Mouse (Mus musculus) lung, embryonic 15.5 days (tissue): ENCODE results near the gene Rac3. TPM values are rescaled to one million over a fixed set of nuclear protein-coding genes. Genes with fewer than 3 reads are reported as not detected.

Experiments
- ATAC-seq: fragments of 200-750 bp; cut with Nextera tagmentation; 2 replicates; pipeline ENCODE4 v1.8.0; 2017; ENCODE audit warnings: moderate number of reproducible peaks, borderline replicate concordance; ENCODE audit not compliant: low FRiP score, low TSS enrichment; ENCODE audit errors: extremely low read depth
- H3K27ac ChIP-seq: fragments of 300-500 bp; sonication (generic); 2 replicates; pipeline ENCODE4 v1.5.1; 2015; ENCODE audit warnings: moderate library complexity, mild to moderate bottlenecking, inconsistent platforms
- H3K27me3 ChIP-seq: fragments of 300-500 bp; sonication (generic); 2 replicates; pipeline ENCODE4 v1.6.1; 2015; ENCODE audit warnings: inconsistent platforms
- H3K36me3 ChIP-seq: fragments of 300-500 bp; sonication (generic); 2 replicates; pipeline ENCODE4 v1.6.1; 2015; ENCODE audit warnings: inconsistent platforms
- H3K4me1 ChIP-seq: fragments of 300-500 bp; sonication (generic); 2 replicates; pipeline ENCODE4 v1.6.1; 2015; ENCODE audit warnings: inconsistent platforms
- H3K4me2 ChIP-seq: fragments of 300-500 bp; sonication (generic); 2 replicates; pipeline ENCODE4 v1.6.1; 2015; ENCODE audit warnings: inconsistent platforms, mild to moderate bottlenecking, moderate library complexity
- H3K4me3 ChIP-seq: fragments of 300-500 bp; sonication (generic); 2 replicates; pipeline ENCODE4 v1.5.1; 2015; ENCODE audit warnings: mild to moderate bottlenecking, inconsistent platforms
- H3K9ac ChIP-seq: fragments of 300-500 bp; sonication (generic); 2 replicates; pipeline ENCODE4 v1.6.1; 2015; ENCODE audit warnings: inconsistent platforms
- H3K9me3 ChIP-seq: fragments of 300-500 bp; sonication (generic); 2 replicates; pipeline ENCODE4 v1.6.1; 2016; ENCODE audit warnings: inconsistent platforms
- WGBS: fragments of 180-500 bp; shearing (Covaris S2); methylation state at CpG from one replicate; pipeline ENCODE4 v1.1.7; 2015; 5-methylcytosine and 5-hydroxymethylcytosine counted together
- polyA plus RNA-seq: library from polyadenylated mRNA; unstranded; fragments of >200 nt; fragmentation: Nextera tagmentation; extraction: Ambion mirVana; gene quantifications from 2 replicates; pipeline ENCODE4 v1.2.1, GENCODE M21; 2015

Rac3 gene
- polyA plus RNA-seq, 1 experiment from 2014 or later: 54.9 TPM

DNA sequence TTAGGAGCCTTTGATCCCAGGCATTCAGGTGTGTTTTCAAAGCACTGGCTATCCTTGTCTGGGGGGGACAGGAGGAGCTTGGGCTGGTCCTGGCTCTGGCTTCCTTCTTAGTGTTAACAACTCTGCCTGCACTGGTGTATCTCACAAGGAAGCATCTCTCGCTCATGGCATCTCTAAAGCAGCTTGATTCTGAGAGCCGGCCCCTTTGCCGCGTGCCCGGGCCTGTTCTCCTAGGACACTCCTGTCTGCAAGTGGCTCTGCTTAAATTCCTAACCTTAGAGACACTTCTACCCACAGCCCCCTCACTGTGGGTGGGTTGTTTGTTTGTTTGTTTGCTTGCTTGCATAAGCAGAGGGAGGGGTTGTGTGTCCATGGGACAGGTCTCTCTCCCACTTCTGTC is 13.3 kb upstream of the Rac3 start:
- 31% methylated on average over 5 of the region's 5 CpGs for whole genome bisulfite sequencing
- Histone ChIP-seq H3K9ac (no peak overlapping the region), H3K27me3 (no peaks in the 10 kb centered on the region), H3K4me3 (no peak overlapping the region), H3K36me3 (peaks cover 5% of the 10 kb centered on the region; the same call in 1 of the 2 replicates), H3K27ac (no peak overlapping the region; the same call in 1 of the 2 replicates), H3K9me3 (no peaks in the 10 kb centered on the region), H3K4me1 (peaks cover 68% of the 10 kb centered on the region), H3K4me2 (no peak overlapping the region)
- no peak for ATAC-seq

GRCm38 (mm10) chr11:120709551-120709950 is 11.7 kb upstream of the Rac3 start:
- Histone ChIP-seq H3K9ac (no peak overlapping the region; the same call in 1 of the 2 replicates), H3K27ac (no peak overlapping the region)
- 43% methylated on average over 2 of the region's 2 CpGs for WGBS

GRCm38 (mm10) chr11:120710672-120711071 is 10.6 kb upstream of the Rac3 start:
- WGBS: 65% methylated on average over 5 of the region's 5 CpGs
- no peak overlapping the region for H3K4me3 ChIP-seq
- no peak overlapping the region for H3K27ac ChIP-seq
- H3K36me3 ChIP-seq: peaks cover 3% of the 10 kb centered on the region; the same call in 1 of the 2 replicates
- peaks cover 55% of the 10 kb centered on the region for H3K4me1 ChIP-seq
- H3K9me3 ChIP-seq: no peaks in the 10 kb centered on the region
- H3K4me2 ChIP-seq: no peak overlapping the region
- no peak overlapping the region for H3K9ac ChIP-seq
- no peak for ATAC-seq
- H3K27me3 ChIP-seq: no peaks in the 10 kb centered on the region

More at GRCm38 (mm10) chr11:120709551-120709950, 11.7 kb upstream of the Rac3 start:
- H3K4me2 ChIP-seq: no peak overlapping the region
- H3K27me3 ChIP-seq: no peaks in the 10 kb centered on the region
- no peak for ATAC-seq
- H3K9me3 ChIP-seq: no peaks in the 10 kb centered on the region
- H3K4me1 ChIP-seq: peaks cover 60% of the 10 kb centered on the region
- H3K4me3 ChIP-seq: no peak overlapping the region
- no peaks in the 10 kb centered on the region for H3K36me3 ChIP-seq

GRCm38 (mm10) chr11:120711980-120712604 is 9.2 kb upstream of the Rac3 start:
- 56% methylated on average over 8 of the region's 8 CpGs for WGBS
- 0 out of 2 replicates have a peak overlapping the region, but pooled peaks have one; percentile 55 for H3K9ac ChIP-seq
- no peaks in the 10 kb centered on the region for H3K27me3 ChIP-seq
- no peak for ATAC-seq
- peaks cover 10% of the 10 kb centered on the region; the same call in 1 of the 2 replicates for H3K36me3 ChIP-seq
- H3K4me3 ChIP-seq: peak overlapping the region; percentile 58; the same call in 1 of the 2 replicates
- H3K9me3 ChIP-seq: no peaks in the 10 kb centered on the region
- peak overlapping the region; percentile 94 for H3K4me2 ChIP-seq
- peaks cover 42% of the 10 kb centered on the region for H3K4me1 ChIP-seq
- H3K27ac ChIP-seq: no peak overlapping the region

DNA sequence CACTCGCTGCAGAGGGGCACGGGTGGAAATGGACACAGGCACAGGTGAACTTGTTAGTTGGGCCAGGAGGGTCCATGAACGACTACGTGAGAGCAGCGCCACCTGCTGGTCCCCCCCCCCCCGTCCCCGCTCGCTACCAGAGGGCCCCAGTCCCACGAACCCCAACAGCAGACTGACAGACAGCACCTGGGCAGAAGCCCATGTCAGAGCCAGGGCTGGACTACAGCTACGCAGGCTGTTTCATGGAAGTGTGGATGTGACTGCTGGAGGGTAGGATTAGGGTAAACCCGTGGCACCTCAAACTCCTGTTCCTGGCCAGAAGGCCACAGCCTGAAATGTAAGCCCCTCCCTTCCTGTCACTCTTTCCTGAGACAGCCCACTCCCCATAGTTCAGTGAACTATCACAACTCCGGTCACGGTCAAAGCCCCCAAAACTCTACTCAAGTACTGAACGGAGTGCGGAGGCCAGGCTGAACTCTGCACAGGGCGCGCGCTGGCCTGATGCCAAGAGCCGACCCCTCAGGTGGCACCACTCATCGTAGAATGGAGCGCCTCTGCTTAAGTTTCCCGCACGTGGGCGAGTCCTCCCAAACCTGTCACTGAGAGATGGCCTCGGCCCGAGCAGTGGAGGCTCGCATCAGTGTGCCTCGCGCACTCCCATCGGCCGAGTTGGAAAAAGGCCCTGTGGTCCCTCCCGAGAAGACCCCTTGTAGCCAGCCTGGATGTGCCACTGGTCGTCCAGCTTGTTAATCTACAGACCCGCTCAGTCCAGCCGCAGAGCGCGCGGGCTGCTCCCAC is 8.3 kb upstream of the Rac3 start:
- peak overlapping the region; percentile 73 for H3K27ac ChIP-seq
- WGBS: under 1% methylated on average over 38 of the region's 38 CpGs
- ATAC-seq: peak; percentile 32
- H3K4me1 ChIP-seq: peaks cover 35% of the 10 kb centered on the region
- peaks cover 18% of the 10 kb centered on the region; the same call in 1 of the 2 replicates for H3K36me3 ChIP-seq
- no peaks in the 10 kb centered on the region for H3K9me3 ChIP-seq
- H3K9ac ChIP-seq: peak overlapping the region; percentile 55
- no peaks in the 10 kb centered on the region for H3K27me3 ChIP-seq
- H3K4me2 ChIP-seq: peak overlapping the region; percentile 94
- peak overlapping the region; percentile 58 for H3K4me3 ChIP-seq

DNA sequence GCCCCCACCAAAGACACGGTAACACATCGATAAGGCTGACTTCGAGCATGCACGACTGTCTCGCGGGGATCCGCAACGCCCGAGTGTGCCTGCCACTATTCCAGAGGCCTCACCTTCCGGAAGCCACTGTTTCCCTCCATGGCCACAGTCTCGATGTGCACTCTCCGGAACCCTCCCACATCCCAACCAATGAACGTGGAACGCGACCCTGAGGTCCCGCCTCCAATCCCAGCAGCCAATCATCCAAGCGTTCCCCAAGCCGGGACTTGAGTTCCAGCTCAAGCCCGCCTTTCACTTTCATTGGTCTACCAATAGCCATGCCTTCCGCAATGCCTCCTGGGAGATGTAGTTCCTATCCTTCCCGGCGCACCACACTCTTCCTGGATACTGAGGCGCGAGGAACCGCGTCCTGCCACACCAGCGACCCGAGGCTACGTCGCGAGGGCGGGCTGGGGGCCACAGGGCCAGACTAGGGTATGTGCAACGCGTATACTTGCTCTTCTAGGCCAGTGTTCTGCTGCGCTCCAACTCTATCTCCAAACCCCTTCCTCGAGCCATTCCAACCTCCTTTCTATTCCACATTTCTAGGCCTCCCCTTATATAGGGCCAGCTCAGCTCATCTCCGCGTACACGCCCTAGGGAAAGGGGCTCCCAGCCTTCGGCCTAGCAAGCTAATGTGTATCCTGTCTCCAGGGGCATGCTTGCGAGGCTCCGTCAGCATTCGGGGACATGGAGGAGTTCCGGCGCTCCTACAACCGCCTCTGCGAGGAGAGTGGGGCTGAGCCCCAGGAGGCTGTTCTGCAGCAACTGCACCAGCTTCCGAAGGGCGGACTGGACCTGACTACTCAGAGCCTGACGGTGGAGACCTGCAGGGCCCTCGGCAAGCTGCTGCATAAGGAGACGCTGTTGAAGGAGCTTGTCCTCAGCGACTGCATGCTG is 7.4 kb upstream of the Rac3 start, which contains the start of the genes Cenpx and Lrrc45:
TSS of gene Cenpx (minus strand) at position 159 of the 939 bp plus-strand sequence.
TSS of gene Lrrc45 (plus strand) at position 346 of the 939 bp plus-strand sequence.
- Histone ChIP-seq H3K4me3 (peak within 1 kb of the TSS; percentile 58), H3K4me2 (peak within 1 kb of the TSS; percentile 94), H3K9me3 (no peaks in the 10 kb centered on the region), H3K27ac (peak within 1 kb of the TSS; percentile 73), H3K27me3 (no peaks in the 10 kb centered on the region), H3K9ac (peak within 1 kb of the TSS; percentile 66), H3K36me3 (peaks cover 26% of the 10 kb centered on the region), H3K4me1 (peaks cover 33% of the 10 kb centered on the region)
- WGBS: 2% methylated on average over 53 of the region's 53 CpGs
- ATAC-seq: peak; percentile 95

GRCm38 (mm10) chr11:120714546-120714945 is 6.7 kb upstream of the Rac3 start:
- H3K4me3 ChIP-seq: peak overlapping the region; percentile 58
- no peak overlapping the region for H3K27ac ChIP-seq
- 28% methylated on average over 10 of the region's 10 CpGs for WGBS
- peaks cover 29% of the 10 kb centered on the region for H3K36me3 ChIP-seq
- no peak for ATAC-seq
- H3K9me3 ChIP-seq: no peaks in the 10 kb centered on the region
- peak overlapping the region; percentile 94 for H3K4me2 ChIP-seq
- peak overlapping the region; percentile 66 for H3K9ac ChIP-seq
- peaks cover 27% of the 10 kb centered on the region for H3K4me1 ChIP-seq
- no peaks in the 10 kb centered on the region for H3K27me3 ChIP-seq

DNA sequence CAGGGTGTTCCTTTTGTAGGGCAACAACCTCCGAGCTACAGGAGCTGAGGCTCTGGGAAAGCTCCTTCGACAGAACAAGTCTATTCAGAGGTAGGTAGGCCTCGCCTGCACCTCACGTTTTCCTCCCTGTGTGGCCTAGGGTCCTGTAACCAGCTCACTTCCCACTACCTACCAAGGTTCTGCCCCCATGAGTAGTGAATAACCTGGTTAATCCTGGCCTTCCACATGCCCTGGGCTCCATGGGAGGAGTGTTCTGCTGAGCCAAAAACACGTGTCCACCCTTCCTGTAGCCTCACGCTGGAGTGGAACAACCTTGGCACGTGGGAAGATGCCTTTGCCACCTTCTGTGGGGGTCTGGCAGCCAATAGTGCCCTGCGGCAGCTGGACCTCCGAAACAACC is 6.1 kb upstream of the Rac3 start:
- WGBS: 85% methylated on average over 9 of the region's 9 CpGs
- peak overlapping the region; percentile 66; the same call in 1 of the 2 replicates for H3K9ac ChIP-seq
- H3K9me3 ChIP-seq: no peaks in the 10 kb centered on the region
- H3K4me1 ChIP-seq: peaks cover 25% of the 10 kb centered on the region
- peaks cover 34% of the 10 kb centered on the region for H3K36me3 ChIP-seq
- H3K4me3 ChIP-seq: no peak overlapping the region; the same call in 1 of the 2 replicates
- H3K27me3 ChIP-seq: no peaks in the 10 kb centered on the region
- no peak overlapping the region for H3K27ac ChIP-seq
- no peak for ATAC-seq
- H3K4me2 ChIP-seq: peak overlapping the region; percentile 94; the same call in 1 of the 2 replicates

DNA sequence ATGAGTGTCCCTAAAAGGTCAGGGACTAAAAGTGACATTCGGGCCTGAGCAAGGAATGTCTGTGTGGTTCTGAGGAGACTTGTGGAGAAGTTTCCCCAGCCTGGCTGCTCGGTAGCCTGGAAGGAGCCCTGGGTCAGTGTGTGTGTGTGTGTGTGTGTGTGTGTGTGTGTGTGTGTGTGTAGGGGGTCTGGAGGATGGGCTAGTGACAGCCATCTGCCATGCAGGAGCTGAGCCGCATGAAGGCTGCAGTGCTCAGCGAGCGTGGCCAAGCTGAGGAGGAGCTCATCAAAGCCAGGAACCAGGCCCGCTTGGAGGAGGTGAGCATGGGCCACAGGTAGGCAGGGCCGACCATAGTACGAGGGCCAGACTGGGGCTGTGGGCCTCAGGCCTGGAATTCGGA is 2.0 kb upstream of the Rac3 start:
- H3K27me3 ChIP-seq: peaks cover 5% of the 10 kb centered on the region; the same call in 1 of the 2 replicates
- H3K4me3 ChIP-seq: no peak overlapping the region
- no peak overlapping the region for H3K27ac ChIP-seq
- WGBS: 85% methylated on average over 9 of the region's 9 CpGs
- no peaks in the 10 kb centered on the region for H3K9me3 ChIP-seq
- H3K4me2 ChIP-seq: no peak overlapping the region
- H3K36me3 ChIP-seq: peaks cover 34% of the 10 kb centered on the region
- H3K9ac ChIP-seq: no peak overlapping the region
- H3K4me1 ChIP-seq: peaks cover 29% of the 10 kb centered on the region
- no peak for ATAC-seq

- Histone ChIP-seq H3K4me2 (no peak overlapping the region; the same call in 1 of the 2 replicates), H3K27me3 (peaks cover 5% of the 10 kb centered on the region; the same call in 1 of the 2 replicates), H3K36me3 (peaks cover 34% of the 10 kb centered on the region), H3K9ac (no peak overlapping the region), H3K4me3 (no peak overlapping the region), H3K4me1 (peaks cover 23% of the 10 kb centered on the region), H3K27ac (no peak overlapping the region), H3K9me3 (no peaks in the 10 kb centered on the region)
- no peak for ATAC-seq
- 87% methylated on average over 13 of the region's 13 CpGs for WGBS
Observed at GRCm38 (mm10) chr11:120719841-120720376, 1.4 kb upstream of the Rac3 start.

DNA sequence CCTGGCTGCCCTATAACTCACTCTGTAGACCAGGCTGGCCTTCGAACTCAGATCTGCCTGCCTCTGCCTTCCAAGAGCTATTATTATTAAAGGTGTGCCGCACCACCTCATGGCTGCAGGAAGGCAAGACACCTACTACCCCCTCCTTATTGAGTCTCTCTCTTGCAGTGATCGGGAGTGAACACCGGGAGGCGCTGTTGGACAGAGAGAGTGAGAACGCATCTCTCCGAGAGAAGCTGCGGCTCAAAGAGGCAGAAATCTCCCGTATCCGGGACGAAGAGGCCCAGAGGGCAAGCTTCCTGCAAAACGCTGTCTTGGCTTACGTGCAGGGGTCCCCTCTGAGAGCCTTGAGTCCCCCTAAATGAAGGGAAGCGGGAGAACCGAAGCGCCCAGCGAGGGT is 820 bp upstream of the Rac3 start:
- WGBS: 17% methylated on average over 17 of the region's 17 CpGs
- Histone ChIP-seq H3K4me2 (peak overlapping the region; percentile 99), H3K4me3 (peak overlapping the region; percentile 63), H3K9me3 (no peaks in the 10 kb centered on the region), H3K27me3 (peaks cover 5% of the 10 kb centered on the region; the same call in 1 of the 2 replicates), H3K4me1 (peaks cover 20% of the 10 kb centered on the region), H3K9ac (peak overlapping the region; percentile 73), H3K36me3 (peaks cover 33% of the 10 kb centered on the region), H3K27ac (no peak overlapping the region; the same call in 1 of the 2 replicates)
- no peak for ATAC-seq
